Comparison of ENCODE assay signal across 8 mouse cellular contexts in genomic region chr5:137742048-137742447, GRCm38 (mm10). TPM values are rescaled to one million over a fixed set of nuclear protein-coding genes. Genes with fewer than 3 reads are reported as not detected.
DNase-seq lines count a peak whose midpoint lies in the region; ATAC-seq and TF ChIP-seq lines count a peak whose summit lies in the region.

No protein-coding gene starts in this region.

- H3K9me3 ChIP-seq in ES-Bruce4 (replicated peaks; ENCODE audit: control insufficient read depth, insufficient read depth, low read length, poor library complexity, severe bottlenecking): no peaks in the 10 kb centered on the region
- H3K9me3 ChIP-seq in hindbrain, embryonic 12.5 days (replicated peaks): no peaks in the 10 kb centered on the region
- H3K9me3 ChIP-seq in midbrain, embryonic 10.5 days (replicated peaks): no peaks in the 10 kb centered on the region

- no peaks in the 10 kb centered on the region for H3K4me1 ChIP-seq in ES-Bruce4 (ENCODE audit: control insufficient read depth, insufficient read depth, low read length)
- peaks cover 46% of the 10 kb centered on the region for H3K4me1 ChIP-seq in hindbrain, embryonic 12.5 days
- peaks cover 70% of the 10 kb centered on the region for H3K4me1 ChIP-seq in midbrain, embryonic 10.5 days
- peaks cover 40% of the 10 kb centered on the region for H3K4me1 ChIP-seq in thymus, adult 2 months (replicated peaks; ENCODE audit: control insufficient read depth, insufficient read depth, low read length)

- ATAC-seq in hindbrain, embryonic 12.5 days (ENCODE audit: low FRiP score): no peak

- H3K36me3 ChIP-seq in ES-Bruce4 (ENCODE audit: control insufficient read depth, insufficient read depth, low read length, poor library complexity, severe bottlenecking): no peaks in the 10 kb centered on the region
- H3K36me3 ChIP-seq in hindbrain, embryonic 12.5 days: peaks cover 7% of the 10 kb centered on the region
- peaks cover 16% of the 10 kb centered on the region for H3K36me3 ChIP-seq in midbrain, embryonic 10.5 days
- no peaks in the 10 kb centered on the region for H3K36me3 ChIP-seq in thymus, adult 2 months (ENCODE audit: control insufficient read depth, insufficient read depth, low read length)

- H3K27ac ChIP-seq in gastrocnemius, adult 2 months: no peak overlapping the region
- H3K27ac ChIP-seq in ES-Bruce4 (ENCODE audit: insufficient read depth, low read length): 0 out of 2 replicates have a peak overlapping the region, but pooled peaks have one; percentile 8
- no peak overlapping the region for H3K27ac ChIP-seq in hindbrain, embryonic 12.5 days
- no peak overlapping the region for H3K27ac ChIP-seq in midbrain, embryonic 10.5 days (replicated peaks)
- H3K27ac ChIP-seq in thymus, adult 2 months (ENCODE audit: control insufficient read depth, insufficient read depth, low read length): no peak overlapping the region; the same call in 1 of the 2 replicates

- TF ChIP-seq POLR2A in ES-Bruce4 (IDR thresholded peaks at IDR 0.05; ENCODE audit: insufficient read depth, low read length): no peak
- no peak for TF ChIP-seq POLR2A in thymus, adult 2 months (IDR thresholded peaks at IDR 0.05; ENCODE audit: control insufficient read depth, extremely low read depth, insufficient read depth, low read length, poor library complexity)

- no peak for TF ChIP-seq EP300 in ES-Bruce4 (IDR thresholded peaks at IDR 0.05; ENCODE audit: insufficient read depth, low read depth, low read length)

- H3K4me3 ChIP-seq in gastrocnemius, adult 2 months: peak overlapping the region; percentile 87; the same call in 1 of the 2 replicates
- H3K4me3 ChIP-seq in ES-Bruce4 (ENCODE audit: low read depth, low read length): no peak overlapping the region
- H3K4me3 ChIP-seq in hindbrain, embryonic 12.5 days: no peak overlapping the region
- peak overlapping the region; percentile 87 for H3K4me3 ChIP-seq in midbrain, embryonic 10.5 days
- no peak overlapping the region for H3K4me3 ChIP-seq in thymus, adult 2 months (ENCODE audit: control insufficient read depth, insufficient read depth, low read length)

- WGBS in hindbrain, embryonic 12.5 days: 71% methylated on average over 10 of the region's 10 CpGs
- WGBS in midbrain, embryonic 10.5 days: 66% methylated on average over 10 of the region's 10 CpGs
- WGBS in thymus, adult 2 months: 69% methylated on average over 10 of the region's 10 CpGs

- intact Hi-C loops in gastrocnemius, adult 2 months (cut with DNase I): loop anchor here (10.0 kb wide), 1 partner anchor 237 kb away; the partner anchor contains the start of gene Pop7

- H3K4me2 ChIP-seq in hindbrain, embryonic 12.5 days (replicated peaks): peak overlapping the region; percentile 91

- DNase-seq in gastrocnemius, adult 2 months: no peak
- no peak for DNase-seq in gastrocnemius, adult 8-10 months (ENCODE audit: low spot score in 2 of 2)
- DNase-seq in midbrain, embryonic 10.5 days (ENCODE audit: low spot score): no peak
- DNase-seq in layer of hippocampus, adult 9-11 months: no peak
- DNase-seq in thymus, adult 2 months: no peak
- DNase-seq in right cerebral cortex, postnatal 14 days: no peak

- H3K9ac ChIP-seq in ES-Bruce4 (ENCODE audit: low read depth, poor library complexity, severe bottlenecking): peak overlapping the region; percentile 66; the same call in 1 of the 2 replicates
- H3K9ac ChIP-seq in hindbrain, embryonic 12.5 days: peak overlapping the region; percentile 93; the same call in 1 of the 2 replicates

- no peak for TF ChIP-seq CTCF in gastrocnemius, adult 2 months (IDR thresholded peaks at IDR 0.05)
- TF ChIP-seq CTCF in ES-Bruce4 (IDR thresholded peaks at IDR 0.05; ENCODE audit: low read depth, low read length): no peak
- TF ChIP-seq CTCF in thymus, adult 2 months (IDR thresholded peaks at IDR 0.05; ENCODE audit: borderline replicate concordance, control insufficient read depth, extremely low read depth, insufficient read depth, low read length, poor library complexity): no peak

- no peaks in the 10 kb centered on the region for H3K27me3 ChIP-seq in ES-Bruce4 (ENCODE audit: control insufficient read depth, insufficient read depth, low read length, poor library complexity, severe bottlenecking)
- H3K27me3 ChIP-seq in hindbrain, embryonic 12.5 days: no peaks in the 10 kb centered on the region
- 0 out of 2 replicates have a peak, but pooled peaks cover 5% of the 10 kb centered on the region for H3K27me3 ChIP-seq in midbrain, embryonic 10.5 days (ENCODE audit: low read depth, poor library complexity, severe bottlenecking)
- no peaks in the 10 kb centered on the region for H3K27me3 ChIP-seq in thymus, adult 2 months (ENCODE audit: control insufficient read depth, insufficient read depth, low read length)

RNA-seq across cellular contexts. Expression of gene Nyap1, which starts 0.6 kb away (rescaled TPM):
- total RNA-seq in gastrocnemius, adult 2 months (2021): under 1 TPM; 0.05 to 0.45 TPM
- total RNA-seq in gastrocnemius, adult 8-10 months (2022): under 1 TPM in 2 of 4 experiments, not detected in 2; 0.10 to 0.16 TPM
- 12.4 and 13.0 TPM in 2 replicates for polyA plus RNA-seq in ES-Bruce4 (2011; ENCODE audit: insufficient read depth, insufficient read length, low read depth, missing spikeins)
- 20.9 and 22.2 TPM in 2 replicates for polyA plus RNA-seq in hindbrain, embryonic 12.5 days (2016; fragmentation: Nextera tagmentation; extraction: Ambion mirVana)
- polyA plus RNA-seq in midbrain, embryonic 10.5 days (2016; fragmentation: Nextera tagmentation; extraction: Ambion mirVana): 5.1 and 8.4 TPM in 2 replicates
- 97.2 and 110 TPM in 2 replicates for polyA plus RNA-seq in thymus, adult 2 months (2012; rRNA removed)

RNA-seq across cellular contexts. Expression of gene Tsc22d4, which starts 3.5 kb away (rescaled TPM):
- total RNA-seq in gastrocnemius, adult 2 months (2021): 10 to 100 TPM; 43.5 to 58.6 TPM
- total RNA-seq in gastrocnemius, adult 8-10 months (2022): 10 to 100 TPM; 39.6 to 68.9 (median 47.7) TPM
- 47.7 and 53.3 TPM in 2 replicates for polyA plus RNA-seq in ES-Bruce4 (2011; ENCODE audit: insufficient read depth, insufficient read length, low read depth, missing spikeins)
- polyA plus RNA-seq in hindbrain, embryonic 12.5 days (2016; fragmentation: Nextera tagmentation; extraction: Ambion mirVana): 81.8 and 82.9 TPM in 2 replicates
- polyA plus RNA-seq in midbrain, embryonic 10.5 days (2016; fragmentation: Nextera tagmentation; extraction: Ambion mirVana): 75.6 and 75.8 TPM in 2 replicates
- polyA plus RNA-seq in thymus, adult 2 months (2012; rRNA removed): 670 and 672 TPM in 2 replicates

RNA-seq across cellular contexts. Expression of gene Ppp1r35, which starts 36.6 kb away (rescaled TPM):
- 1 to 10 TPM; 5.4 to 6.9 TPM for total RNA-seq in gastrocnemius, adult 2 months (2021)
- total RNA-seq in gastrocnemius, adult 8-10 months (2022): 1 to 10 TPM; 4.7 to 6.0 (median 5.3) TPM
- 30.3 and 35.4 TPM in 2 replicates for polyA plus RNA-seq in ES-Bruce4 (2011; ENCODE audit: insufficient read depth, insufficient read length, low read depth, missing spikeins)
- 55.1 and 59.7 TPM in 2 replicates for polyA plus RNA-seq in hindbrain, embryonic 12.5 days (2016; fragmentation: Nextera tagmentation; extraction: Ambion mirVana)
- polyA plus RNA-seq in midbrain, embryonic 10.5 days (2016; fragmentation: Nextera tagmentation; extraction: Ambion mirVana): 62.6 and 63.9 TPM in 2 replicates
- 101 and 120 TPM in 2 replicates for polyA plus RNA-seq in thymus, adult 2 months (2012; rRNA removed)

RNA-seq across cellular contexts. Expression of gene Mepce, which starts 45.4 kb away (rescaled TPM):
- total RNA-seq in gastrocnemius, adult 2 months (2021): 10 to 100 TPM; 22.4 to 26.2 TPM
- 10 to 100 TPM; 23.0 to 24.2 (median 23.3) TPM for total RNA-seq in gastrocnemius, adult 8-10 months (2022)
- 21.6 and 24.8 TPM in 2 replicates for polyA plus RNA-seq in ES-Bruce4 (2011; ENCODE audit: insufficient read depth, insufficient read length, low read depth, missing spikeins)
- 11.0 and 14.8 TPM in 2 replicates for polyA plus RNA-seq in hindbrain, embryonic 12.5 days (2016; fragmentation: Nextera tagmentation; extraction: Ambion mirVana)
- polyA plus RNA-seq in midbrain, embryonic 10.5 days (2016; fragmentation: Nextera tagmentation; extraction: Ambion mirVana): 11.7 and 12.5 TPM in 2 replicates
- polyA plus RNA-seq in thymus, adult 2 months (2012; rRNA removed): 81.9 and 87.5 TPM in 2 replicates

RNA-seq across cellular contexts. Expression of gene Zcwpw1, which starts 45.5 kb away (rescaled TPM):
- total RNA-seq in gastrocnemius, adult 2 months (2021): under 1 TPM; 0.20 to 0.39 TPM
- total RNA-seq in gastrocnemius, adult 8-10 months (2022): under 1 TPM in 2 of 4 experiments, not detected in 2; 0.24 to 0.31 TPM
- polyA plus RNA-seq in ES-Bruce4 (2011; ENCODE audit: insufficient read depth, insufficient read length, low read depth, missing spikeins): 15.0 and 15.5 TPM in 2 replicates
- polyA plus RNA-seq in hindbrain, embryonic 12.5 days (2016; fragmentation: Nextera tagmentation; extraction: Ambion mirVana): 19.5 and 20.1 TPM in 2 replicates
- polyA plus RNA-seq in midbrain, embryonic 10.5 days (2016; fragmentation: Nextera tagmentation; extraction: Ambion mirVana): 13.8 and 16.1 TPM in 2 replicates
- polyA plus RNA-seq in thymus, adult 2 months (2012; rRNA removed): 4.6 TPM in 2 replicates

Comparison
In these comparisons a context has a peak if more than half of its experiments do, and no peak if none do; other contexts are left out.
1. H3K4me3 ChIP-seq: peak in gastrocnemius, adult 2 months (single experiment) and midbrain, embryonic 10.5 days (single experiment); none in ES-Bruce4 (single experiment), hindbrain, embryonic 12.5 days (single experiment) and thymus, adult 2 months (single experiment).